Mouse (Mus musculus): Measurements from ENCODE around the gene Tent5b. TPM values are rescaled to one million over a fixed set of nuclear protein-coding genes. Genes with fewer than 3 reads are reported as not detected.

Gene Tent5b
- total RNA-seq (2021): 1 to 10 TPM in 1 of 2 experiments, under 1 TPM in 1; 0.38 to 1.2 TPM
- long read RNA-seq, experiment 1: 0 reads
- long read RNA-seq, experiment 2: 0 reads

DNA sequence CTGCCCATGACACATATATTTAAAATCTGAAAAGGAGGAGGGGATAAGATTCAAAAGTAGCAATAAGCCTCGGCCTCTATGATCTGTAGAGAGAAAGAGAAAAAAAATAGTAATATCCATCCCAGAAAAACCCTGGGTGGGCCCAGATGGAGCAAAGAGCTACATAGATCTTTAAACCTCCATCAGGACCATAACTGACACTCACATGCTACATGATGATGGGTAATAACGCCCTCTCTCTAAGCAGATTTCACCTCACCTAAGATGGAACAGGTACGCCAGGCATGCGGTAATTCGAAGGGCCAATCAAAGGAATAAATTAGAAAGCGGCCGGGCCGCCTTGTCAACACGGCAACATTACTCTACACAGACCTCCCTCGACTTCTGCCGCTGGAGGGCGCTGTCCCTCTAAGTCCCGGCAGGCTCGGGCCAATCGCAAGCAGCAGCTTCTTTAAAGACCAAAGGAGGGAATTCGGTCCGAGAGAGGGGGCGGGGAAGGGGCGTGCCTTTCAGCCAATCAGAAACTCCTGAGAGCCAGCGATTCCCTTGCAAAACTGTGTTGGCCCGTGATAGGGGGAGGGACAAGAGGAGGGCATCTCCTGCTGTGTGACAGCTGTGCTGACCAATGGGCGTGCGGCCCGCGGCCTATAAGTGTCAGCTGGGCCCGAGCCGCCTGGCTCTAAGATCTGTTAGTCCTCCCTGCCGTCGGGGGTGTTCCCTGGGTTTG, at the start of gene Tent5b:
Tent5b (plus strand) TSS at position 675 of the 727 bp plus-strand sequence.
- peak; percentile 99 for DNase-seq

DNA sequence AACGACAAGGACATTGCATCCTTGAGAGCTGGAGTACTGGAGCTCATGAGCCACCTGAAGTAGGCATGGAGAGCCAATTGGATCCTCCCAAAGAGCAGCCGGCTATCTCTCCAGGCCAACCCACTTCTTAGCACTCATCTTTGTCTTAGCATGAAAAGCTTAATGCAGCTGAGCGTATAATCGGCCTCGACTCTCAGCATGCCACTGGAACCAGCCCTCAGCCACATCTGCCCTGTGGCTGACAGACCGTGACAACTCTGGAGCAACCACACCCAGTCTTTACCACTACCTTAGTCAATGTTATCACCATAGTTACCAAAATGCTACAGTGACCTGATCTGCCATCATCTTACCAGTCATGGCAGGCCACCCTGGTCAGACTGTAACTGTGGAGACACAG, 48.4 kb upstream of the Tent5b start:
- no peak for DNase-seq

DNA sequence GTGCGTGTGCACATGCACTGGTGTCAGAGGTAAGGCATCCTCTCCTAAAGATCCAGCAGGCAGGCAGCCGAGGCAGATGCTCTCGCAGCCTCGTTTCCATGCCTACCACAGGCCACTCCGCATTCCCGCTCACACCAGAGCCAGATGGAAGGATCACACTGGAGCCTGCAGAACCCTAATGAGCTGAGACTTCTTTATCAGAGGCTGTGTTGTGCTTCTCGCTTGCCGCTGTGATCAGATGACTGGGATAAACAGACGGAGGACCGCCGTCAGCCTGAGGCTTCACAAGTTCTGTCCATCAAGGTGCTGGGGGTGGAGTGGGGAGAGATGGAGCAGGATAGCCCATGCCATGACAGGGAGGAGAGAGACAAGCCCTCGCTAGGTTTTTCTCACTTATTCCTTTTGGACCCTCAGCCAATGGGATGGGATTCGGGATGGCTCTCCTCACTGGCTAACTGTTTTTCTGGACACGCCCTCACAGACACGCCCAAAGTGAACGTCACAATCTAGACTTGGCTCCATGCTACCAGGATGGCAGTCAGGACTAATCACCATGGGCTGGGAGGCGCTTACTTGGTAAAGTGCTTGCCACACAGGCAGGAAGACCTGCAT, 47.3 kb upstream of the Tent5b start:
- no peak for DNase-seq

DNA sequence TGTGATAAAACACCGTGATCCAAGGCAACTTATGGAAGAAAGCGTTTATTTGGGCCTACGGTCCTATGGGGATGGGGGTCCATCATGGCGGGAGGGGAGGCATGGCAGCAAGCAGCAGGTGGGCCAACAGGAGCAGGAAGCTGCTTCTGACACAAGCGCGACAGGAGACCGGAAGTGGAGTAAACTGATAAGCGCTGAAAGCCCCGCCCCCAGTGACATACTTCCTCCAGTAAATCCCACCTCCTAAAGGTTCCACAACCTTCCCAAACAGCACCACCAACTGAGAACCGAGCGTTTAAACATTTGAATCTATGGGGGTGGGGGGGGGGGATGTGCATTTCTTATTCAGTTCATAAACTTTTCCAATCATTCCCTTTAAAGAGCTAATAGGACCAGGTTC, 44.0 kb upstream of the Tent5b start:
- DNase-seq: no peak

- no peak for DNase-seq
Observed at GRCm38 (mm10) chr4:133439460-133440376, 40.2 kb upstream of the Tent5b start.

GRCm38 (mm10) chr4:133440377-133440795, 39.5 kb upstream of the Tent5b start:
- no peak for DNase-seq

DNA sequence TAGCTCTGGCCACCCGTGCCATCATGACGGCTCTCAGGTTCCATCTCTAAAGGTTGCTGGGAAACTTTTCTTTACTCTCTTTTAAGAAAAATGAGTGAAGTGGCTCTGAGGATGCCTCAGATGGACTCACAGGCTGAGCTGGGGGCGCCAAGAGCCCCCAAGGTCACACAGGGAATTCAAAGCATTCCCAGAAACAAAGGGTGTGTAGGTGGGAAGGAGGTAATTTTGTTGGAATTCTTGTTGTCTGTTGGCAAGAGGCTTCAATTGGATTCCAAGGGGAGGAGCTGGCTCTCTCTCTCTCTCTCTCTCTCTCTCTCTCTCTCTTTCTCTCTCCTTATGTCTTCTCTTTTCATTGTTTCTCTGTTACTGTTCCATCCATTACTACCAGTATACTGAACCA, 37.7 kb upstream of the Tent5b start:
- no peak for DNase-seq

DNA sequence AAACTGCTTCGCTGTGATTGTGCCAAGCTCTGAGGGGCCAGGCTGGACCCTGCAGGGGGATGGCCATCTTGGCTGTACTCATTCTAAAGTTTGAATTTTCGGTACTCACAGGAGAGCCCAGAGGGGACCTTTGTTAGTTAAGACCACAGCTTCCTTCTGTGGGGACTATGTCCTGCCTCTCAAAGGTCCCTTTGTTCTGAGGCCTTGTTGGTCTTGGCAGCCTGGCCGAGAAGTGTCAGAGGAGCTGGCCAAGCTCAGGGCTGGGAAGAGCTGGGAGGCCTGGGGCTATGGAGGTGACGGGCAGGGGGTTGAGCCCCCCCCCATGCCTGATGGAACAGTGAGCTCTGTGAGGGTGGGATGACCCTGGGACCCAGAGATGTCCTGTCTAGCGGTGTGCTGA, 36.8 kb upstream of the Tent5b start:
- DNase-seq: no peak

DNA sequence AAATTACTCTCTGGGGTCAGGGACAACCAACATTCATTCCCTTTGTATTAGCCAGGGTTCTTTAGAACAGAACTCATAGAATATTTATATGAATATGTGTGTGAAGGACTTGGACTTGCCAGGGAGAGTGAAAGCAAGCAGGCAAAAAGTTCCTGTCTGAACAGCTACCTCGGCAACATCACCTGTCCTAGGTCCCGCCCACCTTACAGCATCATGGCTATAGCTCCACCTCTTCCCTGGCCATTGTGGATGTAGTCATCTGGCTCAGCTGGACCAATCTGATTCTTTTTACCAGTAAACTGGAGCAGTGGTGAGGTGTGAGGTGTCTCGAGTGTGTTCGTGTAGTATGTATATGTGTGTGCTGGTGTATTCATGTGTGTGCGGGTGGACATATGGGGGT, 34.2 kb upstream of the Tent5b start:
- no peak for DNase-seq

GRCm38 (mm10) chr4:133447366-133447765, 32.6 kb upstream of the Tent5b start:
- no peak for DNase-seq

DNA sequence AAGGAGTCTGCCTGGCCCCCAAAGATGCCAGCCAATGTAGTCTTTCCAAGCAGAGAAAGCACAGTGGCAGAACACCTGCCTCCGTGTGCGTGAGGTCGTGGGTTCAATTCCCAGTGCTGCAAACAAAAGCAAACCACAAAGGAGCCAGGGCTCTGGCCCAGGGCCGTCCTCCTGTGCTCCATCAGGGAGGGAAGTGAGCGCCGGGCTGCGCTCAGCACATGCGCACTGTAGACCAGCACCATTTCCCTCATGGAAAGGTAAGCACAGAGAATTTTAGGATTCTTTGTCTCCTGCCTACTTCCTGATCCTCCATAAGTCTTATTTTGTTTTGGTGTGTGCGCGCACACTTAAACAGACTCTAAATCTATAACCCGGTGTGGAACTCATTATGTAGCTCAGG, 32.0 kb upstream of the Tent5b start:
- no peak for DNase-seq

GRCm38 (mm10) chr4:133448708-133449388, 31.1 kb upstream of the Tent5b start:
- DNase-seq: no peak

DNA sequence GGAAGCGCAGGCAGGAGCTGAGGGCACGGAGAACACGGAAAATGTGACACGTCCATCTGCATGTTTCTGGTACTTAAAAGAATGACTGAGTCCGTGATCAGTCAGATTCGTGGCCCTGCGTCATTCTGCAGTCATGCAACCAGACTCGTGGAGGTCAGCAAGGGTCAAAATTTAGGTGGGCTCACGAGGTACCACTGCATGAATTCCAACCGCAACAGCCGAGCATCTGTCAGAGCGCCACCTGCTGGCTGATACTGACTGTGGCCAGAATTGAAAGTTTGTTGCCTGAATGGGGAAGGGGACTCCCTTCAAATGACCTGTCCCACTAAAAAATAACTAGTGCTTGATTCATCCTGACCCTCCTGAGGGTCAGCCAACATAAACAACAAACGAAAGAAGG, 30.2 kb upstream of the Tent5b start:
- DNase-seq: no peak

DNA sequence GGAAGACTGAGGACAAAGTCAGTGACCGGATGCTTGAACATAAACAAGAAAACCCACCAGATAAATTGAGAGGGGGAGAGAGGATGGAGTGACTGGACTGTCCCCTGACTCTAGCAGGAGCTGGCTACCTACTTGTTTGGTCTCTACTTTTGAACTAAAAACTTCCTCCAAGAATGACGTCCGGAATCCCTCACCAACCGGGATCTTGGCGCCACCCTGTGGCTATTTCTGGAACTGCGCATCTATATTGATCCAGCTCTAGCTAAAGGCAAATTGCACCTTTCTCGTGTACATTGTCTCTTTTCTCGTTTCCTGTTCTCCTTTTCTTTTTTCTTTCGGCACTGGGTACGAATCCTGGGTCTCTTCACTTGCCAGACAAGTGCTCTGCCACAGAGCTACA, 28.4 kb upstream of the Tent5b start:
- peak; percentile 36 for DNase-seq

DNA sequence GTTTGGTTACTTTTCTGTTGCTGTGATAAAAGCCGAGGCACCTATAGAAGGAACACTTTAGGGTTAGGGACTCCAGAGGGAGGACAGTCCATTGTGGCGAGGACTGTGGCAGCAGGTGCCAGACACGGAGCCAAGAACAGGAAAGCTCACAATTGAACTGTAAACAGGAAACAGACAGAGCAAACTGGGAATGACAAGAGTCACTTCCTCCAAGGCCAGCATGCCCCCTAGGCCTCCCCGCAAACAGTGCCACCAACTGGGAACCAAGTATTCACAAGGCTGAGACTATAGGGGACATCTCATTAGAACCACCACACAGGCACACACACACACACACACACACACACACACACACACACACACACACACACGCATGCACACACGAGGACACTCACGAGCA, 27.5 kb upstream of the Tent5b start:
- no peak for DNase-seq

- DNase-seq: no peak
Observed at GRCm38 (mm10) chr4:133458044-133458443, 21.9 kb upstream of the Tent5b start.

DNA sequence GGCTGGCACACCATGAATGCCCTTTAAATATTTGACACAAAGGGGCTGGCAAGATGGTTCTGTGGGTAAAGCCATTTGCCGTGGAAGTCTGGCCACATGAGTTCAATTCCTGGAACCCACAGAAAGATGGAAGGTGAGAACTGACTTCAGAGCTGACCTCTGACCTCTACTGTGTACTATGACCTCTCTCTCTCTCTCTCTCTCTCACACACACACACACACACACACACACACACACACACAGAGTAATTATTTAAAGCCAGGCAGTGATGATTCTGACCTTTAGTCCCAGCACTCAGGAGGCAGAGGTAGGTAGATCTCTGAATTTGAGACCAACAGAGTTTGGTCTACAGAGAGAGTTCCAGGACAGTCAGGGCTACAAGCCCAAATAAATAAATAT, 19.9 kb upstream of the Tent5b start:
- DNase-seq: no peak

- no peak for DNase-seq
Observed at GRCm38 (mm10) chr4:133460796-133461325, 19.1 kb upstream of the Tent5b start.

DNA sequence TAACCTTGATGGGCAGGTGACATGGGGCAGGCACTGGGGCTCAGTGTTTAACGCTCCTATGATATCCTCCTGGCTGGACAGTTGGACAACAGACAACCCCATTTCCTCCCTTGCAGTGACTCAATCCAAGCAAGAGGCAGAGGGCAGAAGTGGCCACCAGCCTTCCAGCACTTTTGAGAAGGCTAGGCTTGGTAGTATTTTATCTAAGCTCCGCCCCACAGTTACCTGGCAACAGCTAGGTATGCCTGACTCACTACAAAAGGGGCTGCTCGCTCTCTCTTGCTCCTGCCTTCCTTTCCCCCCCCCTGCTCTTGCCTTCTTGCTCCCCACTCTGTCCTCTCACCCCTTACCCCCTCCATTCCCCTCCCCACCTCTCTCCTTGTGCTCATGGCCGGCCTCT, 18.6 kb upstream of the Tent5b start:
- no peak for DNase-seq

DNA sequence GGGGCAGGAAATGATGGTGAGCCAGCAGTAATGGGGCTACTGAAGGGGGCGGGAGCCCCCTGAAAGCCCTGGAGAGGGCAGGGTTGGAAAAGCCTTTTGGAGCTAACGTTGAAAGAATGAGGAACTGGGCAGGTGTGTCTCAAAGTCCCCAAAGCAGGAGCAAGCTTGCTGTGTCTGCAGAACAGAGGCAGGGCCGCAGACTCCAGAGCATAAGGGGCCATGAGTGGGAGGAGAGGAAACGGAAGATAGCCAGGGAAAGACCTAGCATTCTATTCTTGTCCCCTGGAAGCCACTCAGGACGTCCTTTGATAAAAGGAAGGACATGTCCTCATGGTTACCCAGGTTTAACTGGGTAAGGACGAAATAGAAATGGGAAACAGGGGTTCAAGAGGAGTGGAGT, 16.7 kb upstream of the Tent5b start:
- DNase-seq: no peak

DNA sequence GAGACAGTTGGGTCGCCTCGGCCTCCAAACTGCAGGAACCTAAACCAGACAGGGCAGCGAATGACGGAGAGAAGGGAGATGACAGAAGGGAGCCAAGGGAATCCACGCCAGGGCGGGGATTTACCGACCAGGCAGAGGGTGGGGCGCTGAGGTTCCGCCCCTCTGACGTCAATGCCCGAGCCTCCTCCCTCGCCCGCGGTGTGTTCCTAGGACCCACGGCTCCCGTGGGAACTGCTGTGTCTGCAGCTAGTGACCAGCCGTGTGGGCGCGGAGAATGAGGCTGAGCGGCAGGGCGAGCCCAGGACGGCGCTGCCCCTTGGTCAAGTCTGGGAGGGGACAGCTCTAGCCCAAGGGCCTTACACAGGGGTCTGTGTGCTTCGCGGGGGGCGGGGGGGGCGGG, 11.9 kb upstream of the Tent5b start:
- peak; percentile 85 for DNase-seq

- peak; percentile 50 for DNase-seq
Observed at GRCm38 (mm10) chr4:133469122-133469521, 10.8 kb upstream of the Tent5b start.

Measured in gastrocnemius, postnatal 25 days (tissue).